Mouse (Mus musculus) ES-Bruce4 (cell line): ENCODE measurements around the gene Sucnr1. TPM values are rescaled to one million over a fixed set of nuclear protein-coding genes. Genes with fewer than 3 reads are reported as not detected.

Experiments used
- H3K27ac ChIP-seq: 2 replicates; pipeline ENCODE4 v1.5.1; 2012; ENCODE audit warnings: low read length, inconsistent platforms; ENCODE audit not compliant: insufficient read depth
- H3K27me3 ChIP-seq: 2 replicates; pipeline ENCODE4 v1.6.1; 2012; ENCODE audit warnings: mild to moderate bottlenecking, low read length, inconsistent platforms; ENCODE audit not compliant: control insufficient read depth, poor library complexity, insufficient read depth, severe bottlenecking
- H3K36me3 ChIP-seq: 2 replicates; pipeline ENCODE4 v1.6.1; 2012; ENCODE audit warnings: inconsistent platforms, mild to moderate bottlenecking, low read length, moderate library complexity; ENCODE audit not compliant: control insufficient read depth, poor library complexity, insufficient read depth, severe bottlenecking
- H3K4me1 ChIP-seq: one replicate; pipeline ENCODE4 v1.8.1; 2011; ENCODE audit warnings: low read length; ENCODE audit not compliant: control insufficient read depth, insufficient read depth
- H3K4me3 ChIP-seq: 2 replicates; pipeline ENCODE4 v1.5.1; 2011; ENCODE audit warnings: low read depth, mild to moderate bottlenecking, low read length
- H3K9ac ChIP-seq: 2 replicates; pipeline ENCODE4 v1.6.1; 2012; ENCODE audit warnings: low read depth, mild to moderate bottlenecking, inconsistent platforms; ENCODE audit not compliant: poor library complexity, severe bottlenecking
- H3K9me3 ChIP-seq: replicated peaks from 2 replicates; pipeline ENCODE4 v1.6.1; 2012; ENCODE audit warnings: mild to moderate bottlenecking, low read length, inconsistent platforms; ENCODE audit not compliant: control insufficient read depth, poor library complexity, insufficient read depth, severe bottlenecking
- CTCF ChIP-seq: IDR thresholded peaks from one replicate; pipeline ENCODE4 v1.8.1; 2011; ENCODE audit warnings: low read depth, low read length
- EP300 ChIP-seq: IDR thresholded peaks from 2 replicates; pipeline ENCODE4 v1.6.1; 2011; ENCODE audit warnings: low read depth, low read length; ENCODE audit not compliant: insufficient read depth
- POLR2A ChIP-seq: IDR thresholded peaks from one replicate; pipeline ENCODE4 v1.8.1; 2011; ENCODE audit warnings: low read length; ENCODE audit not compliant: insufficient read depth
- polyA plus RNA-seq: library from polyadenylated mRNA; stranded (reverse); fragments of >200 nt; gene quantifications from 2 replicates; pipeline ENCODE4 v1.2.4, GENCODE M21; 2011; ENCODE audit warnings: low read depth; ENCODE audit not compliant: missing spikeins, insufficient read depth, insufficient read length

Gene Sucnr1
- polyA plus RNA-seq, 1 experiment: not detected

- Histone ChIP-seq H3K36me3 (no peaks in the 10 kb centered on the region), H3K27ac (no peak overlapping the region), H3K9ac (no peak overlapping the region), H3K4me1 (no peaks in the 10 kb centered on the region), H3K9me3 (no peaks in the 10 kb centered on the region), H3K4me3 (no peak overlapping the region), H3K27me3 (no peaks in the 10 kb centered on the region)
- TF ChIP-seq POLR2A (no peak), EP300 (no peak), CTCF (no peak)
Observed at GRCm38 (mm10) chr3:60123859-60124794, 42.5 kb downstream of the Sucnr1 start.

GRCm38 (mm10) chr3:60126564-60126963, 44.9 kb downstream of the Sucnr1 start:
- Histone ChIP-seq H3K27me3 (no peaks in the 10 kb centered on the region), H3K27ac (no peak overlapping the region), H3K4me3 (no peak overlapping the region), H3K9me3 (no peaks in the 10 kb centered on the region), H3K36me3 (no peaks in the 10 kb centered on the region), H3K9ac (no peak overlapping the region), H3K4me1 (no peaks in the 10 kb centered on the region)
- TF ChIP-seq POLR2A (no peak), CTCF (no peak), EP300 (no peak)

GRCm38 (mm10) chr3:60128282-60128681, 46.6 kb downstream of the Sucnr1 start:
- no peak for TF ChIP-seq CTCF
- TF ChIP-seq EP300: no peak
- TF ChIP-seq POLR2A: no peak
- no peaks in the 10 kb centered on the region for H3K36me3 ChIP-seq
- no peaks in the 10 kb centered on the region for H3K9me3 ChIP-seq

GRCm38 (mm10) chr3:60135801-60136200, 54.1 kb downstream of the Sucnr1 start:
- Histone ChIP-seq H3K9me3 (no peaks in the 10 kb centered on the region), H3K27me3 (no peaks in the 10 kb centered on the region), H3K4me3 (no peak overlapping the region), H3K36me3 (no peaks in the 10 kb centered on the region), H3K9ac (no peak overlapping the region), H3K27ac (no peak overlapping the region), H3K4me1 (no peaks in the 10 kb centered on the region)
- TF ChIP-seq EP300: no peak
- TF ChIP-seq POLR2A: no peak
- no peak for TF ChIP-seq CTCF

More at GRCm38 (mm10) chr3:60128282-60128681, 46.6 kb downstream of the Sucnr1 start:
- no peaks in the 10 kb centered on the region for H3K4me1 ChIP-seq
- no peak overlapping the region for H3K27ac ChIP-seq
- no peak overlapping the region for H3K4me3 ChIP-seq
- H3K9ac ChIP-seq: no peak overlapping the region
- H3K27me3 ChIP-seq: no peaks in the 10 kb centered on the region

Other genes starting within 250 kb of the Sucnr1 start
- gene Gm8298, start 220.8 kb upstream of the Sucnr1 start, polyA plus RNA-seq: 0.67 TPM in 1 of 2 replicates, not detected in the other
- not detected in 2 replicates for gene C130079G13Rik, start 156.7 kb upstream of the Sucnr1 start, polyA plus RNA-seq
- not detected in 2 replicates for gene Aadacl2, start 75.1 kb upstream of the Sucnr1 start, polyA plus RNA-seq
- not detected in 2 replicates for gene Aadac, start 56.2 kb upstream of the Sucnr1 start, polyA plus RNA-seq